Comparison of ENCODE assay signal across 10 mouse cellular contexts in the genomic region with DNA sequence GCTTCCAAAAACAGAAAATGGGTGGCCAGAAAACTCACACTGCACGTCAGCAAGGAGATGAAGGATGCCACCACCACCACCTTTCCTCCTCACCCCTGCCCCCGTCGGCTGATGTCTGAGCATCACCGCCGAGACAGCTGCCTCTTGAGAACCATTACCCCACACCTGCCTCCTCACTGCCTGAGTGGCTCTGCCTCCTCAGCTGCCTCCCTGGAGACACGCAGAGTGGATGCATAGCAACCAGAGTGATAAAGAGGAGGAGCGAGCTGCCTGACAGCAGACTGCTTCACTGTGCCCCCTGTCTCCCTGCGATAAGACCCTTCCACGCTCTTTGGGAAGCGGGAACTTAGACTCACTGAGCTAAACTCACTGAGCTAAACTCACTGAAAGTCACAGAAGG. TPM values are rescaled to one million over a fixed set of nuclear protein-coding genes. Genes with fewer than 3 reads are reported as not detected.
DNase-seq lines count a peak whose midpoint lies in the region; ATAC-seq lines count a peak whose summit lies in the region.
"Had no signal": no experiment of that assay in that cellular context is flagged by ENCODE, and none has a peak within 500 bp of the region (broad histone marks: within the 10 kb centered on the region; RNA-seq: fewer than 3 reads in every experiment).

No protein-coding gene starts in this region.

- no peaks in the 10 kb centered on the region for H3K27me3 ChIP-seq in embryonic facial prominence, embryonic 11.5 days (ENCODE audit: control insufficient read depth, insufficient read depth, low read length)
- H3K27me3 ChIP-seq in embryonic facial prominence, embryonic 10.5 days (replicated peaks; ENCODE audit: low read depth, poor library complexity, severe bottlenecking): no peaks in the 10 kb centered on the region; the same call in 1 of the 2 replicates
- H3K27me3 ChIP-seq in embryonic facial prominence, embryonic 15.5 days: no peaks in the 10 kb centered on the region
- H3K27me3 ChIP-seq in hindbrain, embryonic 16.5 days (replicated peaks; ENCODE audit: control insufficient read depth, insufficient read depth, low read length): no peaks in the 10 kb centered on the region
- H3K27me3 ChIP-seq in neural tube, embryonic 12.5 days (replicated peaks): no peaks in the 10 kb centered on the region
- H3K27me3 ChIP-seq: liver, embryonic 13.5 days had no signal

- WGBS in embryonic facial prominence, embryonic 11.5 days: 53% methylated on average over 10 of the region's 10 CpGs
- WGBS in embryonic facial prominence, embryonic 10.5 days: 66% methylated on average over 10 of the region's 10 CpGs
- WGBS in embryonic facial prominence, embryonic 15.5 days: 58% methylated on average over 10 of the region's 10 CpGs
- 20% methylated on average over 10 of the region's 10 CpGs for WGBS in hindbrain, embryonic 16.5 days
- WGBS in neural tube, embryonic 12.5 days: 34% methylated on average over 10 of the region's 10 CpGs

- no peaks in the 10 kb centered on the region for H3K36me3 ChIP-seq in embryonic facial prominence, embryonic 11.5 days (replicated peaks; ENCODE audit: control insufficient read depth, insufficient read depth, low read depth, low read length)
- H3K36me3 ChIP-seq in embryonic facial prominence, embryonic 10.5 days (replicated peaks): no peaks in the 10 kb centered on the region
- H3K36me3 ChIP-seq in embryonic facial prominence, embryonic 15.5 days: no peaks in the 10 kb centered on the region
- H3K36me3 ChIP-seq in hindbrain, embryonic 16.5 days (ENCODE audit: control insufficient read depth, insufficient read depth, low read length): no peaks in the 10 kb centered on the region
- no peaks in the 10 kb centered on the region for H3K36me3 ChIP-seq in neural tube, embryonic 12.5 days
- H3K36me3 ChIP-seq: liver, embryonic 13.5 days had no signal

- H3K9ac ChIP-seq in embryonic facial prominence, embryonic 11.5 days (replicated peaks; ENCODE audit: low read length): no peak overlapping the region
- no peak overlapping the region for H3K9ac ChIP-seq in embryonic facial prominence, embryonic 15.5 days
- no peak overlapping the region for H3K9ac ChIP-seq in hindbrain, embryonic 16.5 days (ENCODE audit: low read depth, low read length)
- 0 out of 2 replicates have a peak overlapping the region, but pooled peaks have one; percentile 26 for H3K9ac ChIP-seq in neural tube, embryonic 12.5 days
- H3K9ac ChIP-seq: liver, embryonic 13.5 days had no signal

- no peak overlapping the region for H3K27ac ChIP-seq in embryonic facial prominence, embryonic 11.5 days (replicated peaks; ENCODE audit: low read depth, low read length)
- no peak overlapping the region for H3K27ac ChIP-seq in embryonic facial prominence, embryonic 10.5 days (replicated peaks)
- no peak overlapping the region for H3K27ac ChIP-seq in embryonic facial prominence, embryonic 15.5 days (replicated peaks)
- no peak overlapping the region for H3K27ac ChIP-seq in hindbrain, embryonic 16.5 days (ENCODE audit: low read depth, low read length)
- no peak overlapping the region for H3K27ac ChIP-seq in neural tube, embryonic 12.5 days
- H3K27ac ChIP-seq: liver, embryonic 13.5 days had no signal

- H3K4me2 ChIP-seq in embryonic facial prominence, embryonic 11.5 days (ENCODE audit: low read depth, low read length): no peak overlapping the region
- H3K4me2 ChIP-seq in embryonic facial prominence, embryonic 15.5 days (replicated peaks): no peak overlapping the region
- H3K4me2 ChIP-seq in hindbrain, embryonic 16.5 days (ENCODE audit: low read length): peak overlapping the region; percentile 8; the same call in 1 of the 2 replicates
- 0 out of 2 replicates have a peak overlapping the region, but pooled peaks have one; percentile 22 for H3K4me2 ChIP-seq in neural tube, embryonic 12.5 days (replicated peaks)
- H3K4me2 ChIP-seq: liver, embryonic 13.5 days had no signal

- H3K9me3 ChIP-seq in embryonic facial prominence, embryonic 11.5 days (replicated peaks; ENCODE audit: control insufficient read depth, low read length): no peaks in the 10 kb centered on the region
- no peaks in the 10 kb centered on the region for H3K9me3 ChIP-seq in embryonic facial prominence, embryonic 10.5 days
- H3K9me3 ChIP-seq in embryonic facial prominence, embryonic 15.5 days (replicated peaks): no peaks in the 10 kb centered on the region
- H3K9me3 ChIP-seq in hindbrain, embryonic 16.5 days (ENCODE audit: control insufficient read depth, low read length): no peaks in the 10 kb centered on the region
- no peaks in the 10 kb centered on the region for H3K9me3 ChIP-seq in neural tube, embryonic 12.5 days
- H3K9me3 ChIP-seq: liver, embryonic 13.5 days had no signal

- H3K4me3 ChIP-seq in embryonic facial prominence, embryonic 11.5 days (ENCODE audit: low read depth, low read length): no peak overlapping the region
- no peak overlapping the region for H3K4me3 ChIP-seq in embryonic facial prominence, embryonic 10.5 days
- H3K4me3 ChIP-seq in embryonic facial prominence, embryonic 15.5 days (replicated peaks): no peak overlapping the region
- H3K4me3 ChIP-seq in hindbrain, embryonic 16.5 days (ENCODE audit: low read length): no peak overlapping the region
- no peak overlapping the region for H3K4me3 ChIP-seq in neural tube, embryonic 12.5 days
- H3K4me3 ChIP-seq: liver, embryonic 13.5 days had no signal

- H3K4me1 ChIP-seq in embryonic facial prominence, embryonic 11.5 days (ENCODE audit: control insufficient read depth, insufficient read depth, low read length): no peaks in the 10 kb centered on the region
- H3K4me1 ChIP-seq in embryonic facial prominence, embryonic 10.5 days: peaks cover 6% of the 10 kb centered on the region
- no peaks in the 10 kb centered on the region for H3K4me1 ChIP-seq in embryonic facial prominence, embryonic 15.5 days
- peaks cover 4% of the 10 kb centered on the region for H3K4me1 ChIP-seq in hindbrain, embryonic 16.5 days (ENCODE audit: control insufficient read depth, insufficient read depth, low read depth, low read length)
- peaks cover 6% of the 10 kb centered on the region; the same call in 1 of the 2 replicates for H3K4me1 ChIP-seq in neural tube, embryonic 12.5 days
- H3K4me1 ChIP-seq: liver, embryonic 13.5 days had no signal

- no peak for DNase-seq in embryonic facial prominence, embryonic 11.5 days (ENCODE audit: low spot score)
- DNase-seq in embryonic facial prominence, embryonic 10.5 days (ENCODE audit: low spot score): no peak
- DNase-seq in gastrocnemius, adult 18-20 months (ENCODE audit: low spot score): no peak
- no peak for DNase-seq in gastrocnemius, postnatal 25 days
- DNase-seq in gastrocnemius, postnatal 10 days: no peak
- DNase-seq: liver, embryonic 13.5 days had no signal

- ATAC-seq in embryonic facial prominence, embryonic 11.5 days (replicated peaks; ENCODE audit: insufficient number of reproducible peaks, low FRiP score, low TSS enrichment, low read depth): peak; percentile 62; the same call in 1 of the 2 replicates
- 0 out of 2 replicates have a peak, but pooled peaks have one; percentile 43 for ATAC-seq in embryonic facial prominence, embryonic 15.5 days (ENCODE audit: insufficient number of reproducible peaks, low FRiP score, low TSS enrichment, low read depth)
- peak; percentile 86 for ATAC-seq in hindbrain, embryonic 16.5 days
- ATAC-seq in neural tube, embryonic 12.5 days (ENCODE audit: low FRiP score, low read depth): peak; percentile 85

RNA-seq across cellular contexts. Expression of a gene that starts 20.5 kb away (rescaled TPM):
- polyA plus RNA-seq in embryonic facial prominence, embryonic 11.5 days (2014; fragmentation: Nextera tagmentation; extraction: Ambion mirVana): 1.7 and 2.6 TPM in 2 replicates
- 3.6 and 4.0 TPM in 2 replicates for polyA plus RNA-seq in embryonic facial prominence, embryonic 10.5 days (2016; fragmentation: Nextera tagmentation; extraction: Ambion mirVana)
- 7.7 and 8.6 TPM in 2 replicates for polyA plus RNA-seq in embryonic facial prominence, embryonic 15.5 days (2015; fragmentation: Nextera tagmentation; extraction: Ambion mirVana)
- 3.7 and 4.3 TPM in 2 replicates for polyA plus RNA-seq in hindbrain, embryonic 16.5 days (2015; fragmentation: Nextera tagmentation; extraction: Ambion mirVana)
- polyA plus RNA-seq in neural tube, embryonic 12.5 days (2016; fragmentation: Nextera tagmentation; extraction: Ambion mirVana): 2.0 and 2.5 TPM in 2 replicates
- 1 to 10 TPM; 4.0 to 5.9 TPM for total RNA-seq in gastrocnemius, adult 18-20 months (2021)
- 1 to 10 TPM; 3.1 to 3.7 TPM for total RNA-seq in gastrocnemius, postnatal 25 days (2021)
- total RNA-seq in gastrocnemius, postnatal 10 days (2021): 1 to 10 TPM; 3.7 to 6.0 TPM
- total RNA-seq: hematopoietic stem cell, adult 5-6 weeks had no signal

Comparison
In these comparisons a context has a peak if more than half of its experiments do, and no peak if none do; other contexts are left out.
1. H3K4me2 ChIP-seq: peak in hindbrain, embryonic 16.5 days (single experiment) and neural tube, embryonic 12.5 days (single experiment); none in embryonic facial prominence, embryonic 11.5 days (single experiment) and embryonic facial prominence, embryonic 15.5 days (single experiment).
2. Peak in every context shown above with its lines, with median percentiles within 50 percentile points of each other: ATAC-seq.